Mouse (Mus musculus) heart, postnatal 0 days (tissue): ENCODE results near the gene Cib4. TPM values are rescaled to one million over a fixed set of nuclear protein-coding genes. Genes with fewer than 3 reads are reported as not detected.

Source experiments
- ATAC-seq: fragments of 200-750 bp; cut with Nextera tagmentation; 2 replicates; pipeline ENCODE4 v1.8.0; 2017; ENCODE audit warnings: low read depth, moderate number of reproducible peaks, moderate library complexity; ENCODE audit not compliant: insufficient read depth
- DNase-seq: peaks from one replicate; pipeline ENCODE4 v3.0.0-alpha.2; 2016; ENCODE audit warnings: low spot score
- H3K27ac ChIP-seq: fragments of 300-500 bp; sonication (generic); 2 replicates; pipeline ENCODE4 v1.5.1; 2014; ENCODE audit warnings: low read depth, mild to moderate bottlenecking
- H3K27me3 ChIP-seq: fragments of 300-500 bp; sonication (generic); 2 replicates; pipeline ENCODE4 v1.6.1; 2014; ENCODE audit warnings: low read length, mixed read lengths; ENCODE audit not compliant: control insufficient read depth, insufficient read depth
- H3K36me3 ChIP-seq: fragments of 300-500 bp; sonication (generic); replicated peaks from 2 replicates; pipeline ENCODE4 v1.6.1; 2014; ENCODE audit warnings: low read length, mixed read lengths; ENCODE audit not compliant: control insufficient read depth, insufficient read depth
- H3K4me1 ChIP-seq: fragments of 300-500 bp; sonication (generic); 2 replicates; pipeline ENCODE4 v1.6.1; 2014; ENCODE audit warnings: antibody characterized with exemption; ENCODE audit not compliant: control insufficient read depth, insufficient read depth
- H3K4me2 ChIP-seq: fragments of 300-500 bp; sonication (generic); 2 replicates; pipeline ENCODE4 v1.6.1; 2014; ENCODE audit warnings: low read depth, mild to moderate bottlenecking, low read length, moderate library complexity
- H3K4me3 ChIP-seq: fragments of 300-500 bp; sonication (generic); 2 replicates; pipeline ENCODE4 v1.5.1; 2014; ENCODE audit warnings: low read depth, low read length
- H3K9ac ChIP-seq: fragments of 300-500 bp; sonication (generic); replicated peaks from 2 replicates; pipeline ENCODE4 v1.6.1; 2014; ENCODE audit warnings: low read depth, low read length, mixed read lengths
- H3K9me3 ChIP-seq: fragments of 300-500 bp; sonication (generic); replicated peaks from 2 replicates; pipeline ENCODE4 v1.6.1; 2016; ENCODE audit warnings: low read length; ENCODE audit not compliant: control insufficient read depth
- CTCF ChIP-seq: IDR thresholded peaks from 2 replicates; pipeline ENCODE4 v1.5.1; 2016; ENCODE audit warnings: antibody characterized with exemption, control low read depth, low read depth
- EP300 ChIP-seq: IDR thresholded peaks from 2 replicates; pipeline ENCODE4 v1.6.1; 2016; ENCODE audit warnings: antibody characterized with exemption, low read depth
- WGBS: fragments of 180-500 bp; shearing (Covaris S2); extraction: QIAGEN DNeasy Blood & Tissue Kit; methylation state at CpG from one replicate; pipeline ENCODE4 v1.1.7; 2014; 5-methylcytosine and 5-hydroxymethylcytosine counted together
- polyA plus RNA-seq: library from polyadenylated mRNA; unstranded; fragments of >200 nt; fragmentation: Nextera tagmentation; extraction: Ambion mirVana; gene quantifications from 2 replicates; pipeline ENCODE4 v1.2.1, GENCODE M21; 2015
- total RNA-seq: library from RNA; depleted of rRNA; stranded (reverse); fragments of >200 nt; gene quantifications from 2 replicates; pipeline ENCODE4 v1.2.3, GENCODE M21; 2014; ENCODE audit warnings: low replicate concordance

Cib4 gene
- total and polyA plus RNA-seq, 2 experiments from 2014 or later, result not detected

GRCm38 (mm10) chr5:30574367-30574766, 28.7 kb upstream of the Cib4 start:
- H3K36me3 ChIP-seq, result no peaks in the 10 kb centered on the region
- peaks cover 43% of the 10 kb centered on the region for H3K4me1 ChIP-seq
- 55% methylated on average over 8 of the region's 8 CpGs for WGBS
- no peaks in the 10 kb centered on the region for H3K27me3 ChIP-seq
- H3K4me2 ChIP-seq, result no peak overlapping the region
- TF ChIP-seq CTCF (no peak), EP300 (no peak)
- DNase-seq (peak; percentile 72), ATAC-seq (peak; percentile 66)
- no peak overlapping the region for H3K4me3 ChIP-seq
- H3K9ac ChIP-seq, result no peak overlapping the region
- H3K27ac ChIP-seq, result peak overlapping the region; percentile 68
- H3K9me3 ChIP-seq, result no peaks in the 10 kb centered on the region

GRCm38 (mm10) chr5:30571820-30572219, 26.2 kb upstream of the Cib4 start:
- Histone ChIP-seq H3K9ac (no peak overlapping the region), H3K36me3 (no peaks in the 10 kb centered on the region), H3K4me2 (no peak overlapping the region), H3K4me1 (peaks cover 20% of the 10 kb centered on the region), H3K27ac (peak overlapping the region; percentile 68), H3K4me3 (no peak overlapping the region), H3K27me3 (no peaks in the 10 kb centered on the region), H3K9me3 (no peaks in the 10 kb centered on the region)
- TF ChIP-seq CTCF (no peak), EP300 (0 out of 2 replicates have a peak, but pooled peaks have one; percentile 16)
- DNase-seq (no peak), ATAC-seq (peak; percentile 54; the same call in 1 of the 2 replicates)
- 25% methylated on average over 5 of the region's 5 CpGs for WGBS

GRCm38 (mm10) chr5:30568479-30568878, 22.8 kb upstream of the Cib4 start:
- no peak for DNase-seq
- WGBS, result 81% methylated on average over 1 of the region's 1 CpGs
- no peaks in the 10 kb centered on the region for H3K36me3 ChIP-seq
- no peaks in the 10 kb centered on the region for H3K27me3 ChIP-seq
- H3K4me3 ChIP-seq, result no peak overlapping the region
- peaks cover 6% of the 10 kb centered on the region; the same call in 1 of the 2 replicates for H3K4me1 ChIP-seq
- TF ChIP-seq EP300 (no peak), CTCF (no peak)
- H3K9me3 ChIP-seq, result no peaks in the 10 kb centered on the region
- no peak overlapping the region for H3K4me2 ChIP-seq
- no peak overlapping the region for H3K27ac ChIP-seq
- no peak overlapping the region for H3K9ac ChIP-seq
- no peak for ATAC-seq

GRCm38 (mm10) chr5:30559986-30560493, 14.4 kb upstream of the Cib4 start:
- H3K27ac ChIP-seq, result no peak overlapping the region
- no peaks in the 10 kb centered on the region for H3K27me3 ChIP-seq
- DNase-seq, result no peak
- TF ChIP-seq EP300 (no peak), CTCF (no peak)
- H3K4me2 ChIP-seq, result no peak overlapping the region
- no peaks in the 10 kb centered on the region for H3K36me3 ChIP-seq
- no peak overlapping the region for H3K4me3 ChIP-seq
- H3K4me1 ChIP-seq, result no peaks in the 10 kb centered on the region
- WGBS, result 20% methylated on average over 3 of the region's 3 CpGs
- 0 out of 2 replicates have a peak, but pooled peaks cover 5% of the 10 kb centered on the region for H3K9me3 ChIP-seq
- H3K9ac ChIP-seq, result no peak overlapping the region
- ATAC-seq, result no peak

- Histone ChIP-seq H3K4me1 (no peaks in the 10 kb centered on the region), H3K27ac (no peak overlapping the region), H3K27me3 (no peaks in the 10 kb centered on the region), H3K9me3 (0 out of 2 replicates have a peak, but pooled peaks cover 5% of the 10 kb centered on the region), H3K9ac (no peak overlapping the region), H3K4me3 (no peak overlapping the region), H3K36me3 (no peaks in the 10 kb centered on the region), H3K4me2 (no peak overlapping the region)
- no peak for DNase-seq
- WGBS, result 82% methylated on average over 3 of the region's 3 CpGs
- no peak for ATAC-seq
- TF ChIP-seq EP300, result no peak
- TF ChIP-seq CTCF, result no peak
Observed at GRCm38 (mm10) chr5:30559421-30559820, 13.8 kb upstream of the Cib4 start.

- Histone ChIP-seq H3K4me3 (no peak overlapping the region), H3K9me3 (no peaks in the 10 kb centered on the region), H3K9ac (no peak overlapping the region), H3K27ac (no peak overlapping the region), H3K36me3 (no peaks in the 10 kb centered on the region), H3K4me1 (no peaks in the 10 kb centered on the region), H3K4me2 (no peak overlapping the region), H3K27me3 (no peaks in the 10 kb centered on the region)
- DNase-seq (no peak), ATAC-seq (no peak)
- TF ChIP-seq CTCF (no peak), EP300 (no peak)
- WGBS, result 78% methylated on average over 3 of the region's 3 CpGs
Observed at GRCm38 (mm10) chr5:30556284-30556683, 10.6 kb upstream of the Cib4 start.
